Mouse (Mus musculus): ENCODE data around the gene Alpk3.
A peak's percentile ranks its signal among the peaks of the same experiment; 100 is the strongest.
"Not testable (repeated sequence)": the region's sequence is repeated elsewhere in the genome, so short reads cannot be mapped to it uniquely, and the experiment has no call there.

The Alpk3 gene

DNA sequence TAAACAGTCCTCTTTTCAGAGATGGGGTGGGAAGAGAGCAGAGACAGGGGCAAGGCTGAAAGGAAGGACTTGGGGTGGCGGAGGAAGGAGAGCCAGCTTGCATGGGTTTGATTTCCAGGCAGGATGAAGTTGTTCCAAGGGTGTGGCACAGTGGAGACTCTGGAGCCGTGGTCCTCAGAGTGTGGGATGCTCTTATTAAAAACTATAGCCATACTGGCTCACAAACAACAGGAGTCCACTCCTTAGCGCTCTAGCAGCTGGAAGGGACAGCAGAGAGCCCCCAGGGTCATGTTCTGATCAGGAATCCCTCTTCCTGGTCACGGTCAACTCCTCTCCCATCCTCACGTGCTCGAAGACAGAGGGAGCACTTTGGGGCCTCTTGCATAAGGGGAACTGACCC lies 76.0 kb downstream of the Alpk3 start:
- DNase-seq, result no peak

DNA sequence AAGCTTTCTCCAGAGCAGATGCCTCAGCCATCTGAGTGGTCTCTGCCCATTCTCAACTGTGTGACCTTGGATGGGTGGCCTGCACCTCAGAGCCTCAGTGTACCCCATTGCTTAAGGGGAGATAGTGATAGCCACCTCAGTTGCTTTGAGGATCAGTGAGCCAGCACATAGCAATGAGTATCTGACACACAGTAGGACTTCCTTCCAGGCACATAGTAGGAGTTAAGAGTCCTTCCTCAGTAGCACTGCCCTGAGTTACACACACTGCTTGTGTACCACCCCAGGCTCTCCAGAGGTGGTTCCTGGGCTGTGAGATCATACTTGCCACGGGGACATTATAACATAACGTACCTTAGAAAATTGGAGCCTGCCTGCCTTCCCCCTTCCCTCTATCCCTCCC lies 76.5 kb downstream of the Alpk3 start:
- DNase-seq, result no peak

DNA sequence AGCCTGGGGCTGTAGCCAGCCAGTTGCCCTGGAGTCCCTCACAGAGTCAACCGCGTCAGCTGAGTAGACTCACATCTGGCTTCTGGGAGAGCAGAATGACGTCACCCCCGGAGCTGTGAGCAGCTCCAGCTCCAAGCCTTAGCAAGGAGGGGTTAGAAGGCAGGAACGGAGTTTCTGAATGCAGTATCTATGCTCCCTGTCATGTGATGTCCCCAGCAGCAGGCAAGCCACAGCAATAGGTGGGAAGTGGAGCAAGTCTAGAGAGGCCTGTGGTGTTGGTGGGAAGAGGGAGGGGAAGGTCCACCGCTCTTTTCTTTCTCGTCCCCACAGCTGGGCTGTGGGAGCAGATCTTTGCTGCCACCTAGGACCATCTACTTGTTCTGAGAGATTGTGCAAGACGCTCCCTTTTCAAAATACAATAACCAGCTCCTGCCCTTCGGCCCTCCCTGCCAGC lies 77.2 kb downstream of the Alpk3 start:
- DNase-seq, result peak; percentile 53

DNA sequence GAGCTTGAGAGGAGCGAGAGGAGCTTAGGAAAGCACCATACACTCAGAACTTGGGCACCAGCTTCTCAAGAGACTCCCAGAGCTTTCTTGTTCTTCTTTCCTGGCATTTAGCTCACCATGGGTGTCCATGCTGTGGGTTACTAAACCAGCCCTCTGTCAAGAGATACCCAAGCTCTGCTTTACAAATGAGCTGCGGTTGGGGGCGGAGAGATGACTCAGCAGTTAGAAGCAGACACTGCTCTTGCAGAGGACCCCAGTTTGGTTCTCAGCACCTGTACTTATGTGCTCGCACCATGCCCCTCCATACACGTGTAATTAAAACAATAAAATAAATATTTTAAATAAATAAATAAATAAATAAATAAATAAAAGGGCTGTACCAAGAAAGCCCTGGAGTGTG lies 79.9 kb downstream of the Alpk3 start:
- no peak for DNase-seq

DNA sequence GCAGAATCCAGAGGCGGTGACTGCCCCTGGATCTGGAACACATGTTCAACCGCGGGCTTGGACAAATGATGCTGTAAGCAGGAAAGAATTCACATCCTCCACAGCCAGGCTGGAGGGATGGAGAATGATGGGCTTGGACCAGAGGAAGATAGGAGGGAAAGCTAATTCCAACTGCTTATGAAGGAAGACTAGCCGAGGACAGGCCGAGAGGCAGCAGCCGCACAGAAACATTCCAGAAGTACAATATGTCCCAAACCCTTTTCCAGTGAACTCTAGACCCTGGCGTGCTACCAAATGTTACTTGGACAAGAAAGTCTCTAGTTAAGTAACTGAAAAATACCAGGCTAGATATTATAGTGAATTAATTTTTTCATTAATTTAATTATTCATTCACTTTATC lies 81.7 kb downstream of the Alpk3 start:
- no peak for DNase-seq

DNA sequence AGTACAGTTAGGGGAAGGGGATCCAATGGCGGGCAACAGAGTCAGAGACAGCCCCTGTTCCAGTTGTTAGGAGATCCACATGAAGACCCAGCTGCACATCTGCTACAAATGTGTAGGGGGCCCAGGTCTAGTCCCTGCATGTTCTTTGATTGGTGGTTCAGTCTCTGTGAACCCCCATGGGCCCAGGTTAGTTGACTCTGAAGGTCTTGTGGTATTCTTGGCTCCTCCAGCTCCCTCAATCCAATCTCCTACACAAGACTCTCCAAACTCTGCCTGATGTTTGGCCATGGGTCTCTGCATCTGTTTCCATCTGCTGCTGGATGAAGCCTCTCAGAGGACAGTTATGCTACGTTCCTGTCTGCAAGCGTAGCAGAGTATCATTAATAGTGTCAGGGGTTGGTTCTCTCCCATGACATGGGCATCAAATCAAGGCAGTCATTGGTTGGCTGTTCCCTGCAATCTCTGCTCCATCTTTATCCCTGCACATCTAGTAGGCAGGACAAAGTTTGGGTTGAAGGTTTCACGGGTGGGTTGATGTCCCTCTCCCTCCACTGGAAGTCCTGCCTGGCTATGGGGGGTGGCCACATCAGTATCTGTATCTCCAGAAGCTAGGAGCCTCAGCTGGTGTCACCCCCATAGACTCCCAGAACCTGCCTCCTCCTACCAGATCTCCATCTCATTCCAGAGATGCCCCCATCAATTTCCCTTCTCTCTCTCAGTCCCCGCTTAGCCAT lies 82.4 kb downstream of the Alpk3 start:
- no peak for DNase-seq

DNA sequence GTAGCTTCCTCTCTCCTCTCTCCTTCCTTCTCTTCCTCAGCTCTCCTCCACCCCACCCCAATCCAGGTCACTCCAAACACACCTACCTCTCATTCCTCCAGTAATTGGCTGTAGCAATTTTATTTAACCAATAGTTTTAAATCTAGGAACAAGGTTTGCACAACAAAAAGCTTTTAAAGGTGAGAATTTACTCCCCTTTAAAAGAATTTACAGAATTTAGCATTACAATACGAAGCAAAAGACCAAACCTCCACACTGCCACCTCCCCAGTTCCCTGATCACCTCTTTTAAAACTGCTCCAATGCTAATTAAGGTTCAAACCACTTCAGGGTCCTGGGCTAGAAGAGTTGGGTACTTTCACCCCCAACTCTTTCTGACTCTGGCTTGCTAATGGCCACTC lies 84.1 kb downstream of the Alpk3 start:
- no peak for DNase-seq

DNA sequence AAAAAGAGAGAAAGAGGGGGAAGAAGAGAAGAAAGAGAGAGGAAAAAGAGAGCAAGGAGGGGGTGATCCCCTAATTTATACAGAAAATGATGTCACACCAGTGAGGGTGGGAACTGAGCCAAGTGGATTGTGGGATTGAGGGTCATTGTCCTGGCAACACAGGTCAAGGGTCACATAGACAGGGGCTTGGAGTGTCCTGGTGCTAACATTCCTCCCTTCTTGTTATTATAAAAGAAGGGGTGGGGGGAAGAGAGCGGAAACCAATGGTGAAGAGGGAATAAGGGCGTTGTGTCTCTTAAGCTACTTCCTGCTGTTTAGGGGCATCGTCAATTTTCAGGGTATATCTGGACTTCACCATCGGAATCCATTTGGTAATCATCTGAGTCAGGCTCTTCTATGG lies 85.7 kb downstream of the Alpk3 start:
- DNase-seq, result not testable (repeated sequence)

DNA sequence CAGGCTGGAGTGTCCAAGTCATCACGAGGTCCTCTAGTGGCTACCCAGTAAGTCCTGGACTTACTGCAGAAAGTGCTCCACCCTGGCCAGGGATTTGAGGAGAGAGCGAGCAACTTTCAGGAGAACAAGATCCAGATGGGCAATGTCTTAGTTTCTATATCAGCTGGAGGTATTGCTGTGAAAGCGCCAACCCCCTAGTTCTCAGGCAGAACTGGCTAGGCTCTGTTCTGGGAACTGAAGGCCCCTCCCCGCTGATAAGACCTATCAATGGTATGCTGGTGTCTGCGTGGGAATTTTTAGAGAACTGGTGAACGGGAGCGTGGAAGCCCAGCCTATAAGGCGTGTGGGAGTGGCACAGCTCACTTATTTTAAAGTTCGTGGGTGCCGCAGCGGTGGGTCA lies 92.4 kb downstream of the Alpk3 start:
- DNase-seq, result no peak

DNA sequence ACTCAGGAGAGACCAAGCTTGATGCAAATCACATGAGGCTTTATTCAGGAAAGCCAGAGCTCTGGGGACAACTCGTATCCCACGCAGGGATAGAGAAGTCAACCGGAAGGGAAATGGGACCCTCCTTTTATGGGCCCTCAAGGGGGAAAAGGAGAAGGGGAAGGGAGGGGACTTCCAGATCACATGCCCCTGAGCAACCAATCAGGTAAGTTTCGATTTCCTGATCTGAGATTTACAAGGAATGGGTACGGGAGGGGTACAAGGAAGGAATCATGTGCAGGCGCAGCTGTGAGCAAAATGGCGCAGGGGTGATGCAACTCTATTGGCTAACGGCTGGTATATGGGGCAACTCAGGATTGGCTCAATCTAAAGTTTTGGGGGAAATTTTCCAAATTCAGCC lies 93.8 kb downstream of the Alpk3 start:
- DNase-seq, result no peak

DNA sequence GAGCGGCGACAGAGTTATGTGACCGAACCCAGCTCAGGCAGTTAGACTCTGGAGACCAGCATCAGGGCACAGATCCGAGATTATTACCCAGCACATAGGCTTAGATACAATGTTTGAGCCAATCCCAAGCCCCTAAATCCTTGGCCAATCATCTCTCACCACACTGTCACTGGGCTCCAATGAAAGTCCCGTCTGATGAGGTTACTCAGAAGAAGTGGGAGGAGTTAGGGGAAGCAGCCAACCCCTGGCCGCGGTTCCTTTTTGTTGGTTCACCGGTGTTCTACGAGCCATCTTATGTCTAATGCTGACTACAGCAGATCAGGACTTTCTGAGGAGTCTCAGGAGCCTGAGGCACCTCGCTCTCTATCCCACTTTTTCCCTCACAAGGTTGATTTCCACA lies 94.9 kb downstream of the Alpk3 start:
- DNase-seq, result no peak

DNA sequence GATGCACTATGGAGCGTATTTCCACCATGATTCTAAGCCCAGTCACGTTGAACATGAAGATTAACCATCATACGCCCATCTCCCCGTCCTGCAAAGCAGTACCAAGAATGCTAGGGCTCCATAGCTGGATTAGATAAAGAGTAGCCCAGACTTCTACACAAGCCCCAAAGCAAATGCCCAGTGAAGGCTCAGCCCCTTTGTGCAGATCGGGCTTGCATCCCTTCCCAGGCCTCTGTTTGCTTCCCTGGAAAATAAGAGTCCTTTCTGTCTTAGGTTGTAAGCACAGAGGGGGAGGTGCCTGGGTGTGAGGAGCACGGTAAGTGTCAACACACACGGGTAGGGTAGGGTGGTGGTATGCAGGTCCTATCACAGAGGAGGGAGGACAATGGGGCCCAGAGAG lies 95.4 kb downstream of the Alpk3 start:
- DNase-seq, result no peak

DNA sequence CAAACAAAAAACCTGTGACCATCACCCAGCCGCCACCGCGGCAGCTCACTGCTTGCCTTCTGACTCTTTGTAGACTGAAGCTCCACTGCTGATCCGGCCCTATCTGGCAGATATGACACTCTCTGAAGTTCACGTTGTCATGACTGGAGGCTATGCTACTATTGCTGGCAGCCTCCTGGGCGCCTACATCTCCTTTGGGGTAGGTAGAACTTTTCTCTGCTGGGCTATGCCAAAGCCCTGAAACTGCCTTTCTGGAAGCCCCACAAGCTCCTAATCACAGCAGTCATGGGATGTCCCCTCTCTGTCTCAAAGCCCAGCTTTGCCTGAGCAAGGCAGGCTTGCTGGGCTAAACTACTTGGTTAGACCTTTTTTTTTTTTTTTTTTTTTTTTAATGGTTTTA lies 95.9 kb downstream of the Alpk3 start:
- DNase-seq, result no peak

DNA sequence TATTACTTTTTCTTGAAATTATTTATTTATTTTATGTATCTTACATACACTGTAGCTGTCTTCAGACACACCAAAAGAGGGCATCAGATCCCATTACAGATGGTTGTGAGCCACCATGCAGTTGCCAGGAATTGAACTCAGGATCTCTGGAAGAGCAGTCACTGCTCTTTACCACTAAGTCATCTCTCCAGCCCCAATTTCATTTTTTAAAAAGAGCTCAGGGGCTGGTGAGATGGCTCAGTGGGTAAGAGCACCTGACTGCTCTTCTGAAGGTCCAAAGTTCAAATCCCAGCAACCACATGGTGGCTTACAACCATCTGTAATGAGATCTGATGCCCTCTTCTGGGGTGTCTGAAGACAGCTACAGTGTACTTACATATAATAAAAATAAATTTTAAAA lies 96.8 kb downstream of the Alpk3 start:
- DNase-seq, result not testable (repeated sequence)

DNA sequence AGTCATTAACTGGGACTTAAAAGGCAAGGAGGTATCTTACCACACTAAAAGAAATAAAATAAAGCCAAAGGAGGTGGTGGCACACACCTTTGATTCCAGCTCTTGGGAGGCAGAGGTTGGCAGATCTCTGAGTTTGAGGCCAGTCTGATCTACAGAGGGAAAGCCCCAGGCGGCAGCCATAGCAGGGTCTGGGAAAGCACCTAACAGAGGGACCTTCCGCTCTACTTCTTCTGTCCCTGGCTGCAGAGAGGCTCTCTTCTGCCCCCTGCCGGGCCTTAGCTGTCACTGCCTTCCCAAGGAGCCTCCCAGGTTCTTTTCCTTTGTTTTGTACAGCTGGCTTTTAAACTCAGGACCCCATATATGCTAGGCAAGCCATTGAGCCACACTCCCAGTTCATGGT lies 97.6 kb downstream of the Alpk3 start:
- peak; percentile 60 for DNase-seq

All from thymus, postnatal 25 days (tissue).